Mouse (Mus musculus): ENCODE data around the gene Ttc23.

GRCm38 (mm10) chr7:67758858-67759628, 111.8 kb downstream of the Ttc23 start:
- TF ChIP-seq POLR2A (IDR thresholded peaks at IDR 0.05; ENCODE audit: low read depth, low read length) (no peak), CTCF (conservative IDR thresholded peaks at IDR 0.05; ENCODE audit: insufficient read depth, insufficient read length, low read depth, low read length) (no peak)
